Mouse (Mus musculus) gonadal fat pad, adult 2 months (tissue): ENCODE measurements at regions not wholly inside any gene's neighbourhood (a gene's known extent, or its start where the extent isn't known, plus 50 kb on each side); places are given as distances from the start of the nearest gene placed in this dataset.

ENCODE experiments used
- DNase-seq: peaks from one replicate; pipeline ENCODE4 v3.0.0-alpha.2; 2012; ENCODE audit warnings: low read depth

DNA sequence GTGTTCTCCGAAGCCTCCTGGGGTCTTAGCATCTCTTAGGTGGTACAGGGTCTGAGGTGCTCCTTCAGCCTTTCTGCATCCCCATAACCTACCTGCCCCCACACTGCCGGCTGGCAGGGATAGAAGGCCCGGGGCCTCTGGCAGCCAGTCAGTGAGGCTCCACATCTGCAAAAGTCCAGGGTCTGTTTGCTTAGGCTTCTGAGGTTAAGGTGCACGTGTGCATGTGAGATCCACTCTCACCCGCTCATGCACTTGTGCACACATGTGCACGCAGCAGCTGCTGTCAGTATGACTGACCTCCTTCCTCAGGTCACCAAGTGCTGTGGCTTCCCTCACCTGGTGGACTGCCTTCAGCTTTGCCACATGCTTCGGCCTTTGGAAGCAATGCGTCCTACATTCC is 75.3 kb upstream of the Bod1 start:
- no peak for DNase-seq

DNA sequence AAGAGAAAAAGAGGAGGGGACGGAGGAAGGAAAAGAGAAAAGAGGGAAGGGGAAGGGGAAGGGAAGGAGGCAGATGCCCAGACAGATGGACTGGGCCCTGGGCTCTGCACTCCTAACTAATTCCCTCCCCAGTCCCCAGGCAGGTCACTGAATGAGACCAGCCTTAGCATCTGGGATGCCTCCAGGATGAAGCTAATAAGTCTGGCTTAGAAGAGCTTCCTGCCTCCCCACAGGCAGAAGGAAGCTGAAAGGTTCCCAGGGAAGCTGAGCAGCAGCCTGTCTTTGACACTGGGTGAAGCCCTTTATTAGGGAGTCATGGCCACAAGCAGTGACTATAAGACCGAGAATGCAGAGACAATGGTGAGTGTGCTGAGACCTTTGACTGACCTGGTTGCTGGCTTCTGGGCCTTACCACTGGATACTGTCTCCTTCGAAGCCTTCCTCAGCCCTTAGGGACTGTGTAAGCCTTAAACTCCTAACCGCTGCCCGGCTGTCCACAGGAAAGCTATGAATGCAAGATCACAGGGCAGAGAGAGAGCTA is 76.7 kb upstream of the Bod1 start:
- no peak for DNase-seq

DNA sequence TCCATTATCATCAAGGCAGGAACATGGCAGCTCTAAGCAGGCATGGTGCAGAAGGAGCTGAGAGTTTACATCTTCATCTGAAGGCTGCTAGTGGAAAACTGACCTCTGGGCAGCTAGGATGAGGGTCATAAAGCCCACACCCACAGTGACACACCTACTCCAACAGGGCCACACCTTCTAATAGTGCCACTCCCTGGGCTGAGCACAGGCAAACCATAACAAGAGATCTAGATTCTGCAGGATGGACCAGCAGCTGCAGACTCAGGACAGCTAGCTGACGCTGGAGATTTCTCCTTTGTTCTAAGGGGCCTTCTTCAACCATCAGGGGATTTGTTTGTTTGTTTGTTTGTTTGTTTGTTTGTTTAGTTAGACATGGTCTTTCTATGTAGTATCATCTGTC is 79.6 kb upstream of the Bod1 start:
- DNase-seq: no peak

DNA sequence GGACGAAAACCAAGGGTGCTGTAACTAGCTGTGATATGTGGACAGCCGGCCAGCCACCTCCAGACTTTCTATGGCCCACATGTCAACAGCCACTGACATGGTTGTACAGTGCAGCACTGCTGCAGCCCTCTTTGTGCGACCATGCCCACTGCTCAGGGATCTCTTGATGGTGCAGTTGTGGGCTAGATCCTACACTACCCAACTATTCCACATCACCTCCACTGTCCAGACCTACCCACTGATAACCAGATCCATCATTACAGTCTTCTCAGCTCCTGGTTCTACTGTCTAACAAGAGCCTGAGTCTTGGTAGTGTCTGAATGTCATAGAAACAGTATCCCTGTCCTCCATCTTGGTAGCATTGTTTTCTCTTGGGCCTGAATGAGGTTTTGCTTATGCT is 81.5 kb upstream of the Bod1 start:
- DNase-seq: no peak

DNA sequence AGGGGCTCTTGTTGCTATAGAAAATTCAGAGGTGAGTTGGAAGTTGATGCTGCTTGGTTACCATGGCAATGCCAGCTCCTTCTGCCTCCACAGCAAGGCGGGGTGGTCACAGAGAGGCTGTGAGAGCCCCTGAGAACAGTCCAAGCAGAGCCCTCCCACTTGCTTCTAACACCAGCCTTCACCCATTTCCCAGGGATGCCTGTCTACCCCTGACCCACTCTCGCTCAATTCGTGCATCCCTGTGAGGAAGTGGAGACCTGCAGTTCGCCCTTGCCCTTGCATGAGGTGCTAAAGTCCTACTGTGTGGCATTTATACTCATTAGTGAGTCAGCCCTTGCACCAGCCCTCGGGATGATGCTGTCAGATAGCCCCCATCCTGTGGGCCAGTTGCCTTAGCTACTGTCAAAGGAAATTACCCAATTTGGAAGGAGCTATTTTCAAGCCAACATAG is 82.1 kb upstream of the Bod1 start:
- no peak for DNase-seq

DNA sequence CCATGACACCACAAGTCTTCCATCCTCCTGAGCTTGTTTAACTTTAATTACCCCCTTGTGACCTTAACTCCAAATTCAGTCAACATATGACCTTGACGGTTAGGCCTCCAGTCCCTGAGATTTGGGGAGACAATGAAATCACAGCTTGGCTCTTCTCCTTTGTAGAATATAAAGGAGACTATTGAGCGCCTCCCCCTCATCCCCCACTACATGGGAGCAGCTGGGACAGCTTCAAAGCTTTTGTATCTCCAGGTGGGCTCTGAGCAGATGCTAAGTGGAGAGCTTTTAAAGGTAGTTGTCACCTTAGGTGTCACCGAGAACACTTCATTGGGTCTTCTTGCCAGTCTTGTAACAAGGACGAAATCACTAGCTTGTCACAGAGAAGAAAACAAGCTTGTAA is 82.7 kb upstream of the Bod1 start:
- no peak for DNase-seq

DNA sequence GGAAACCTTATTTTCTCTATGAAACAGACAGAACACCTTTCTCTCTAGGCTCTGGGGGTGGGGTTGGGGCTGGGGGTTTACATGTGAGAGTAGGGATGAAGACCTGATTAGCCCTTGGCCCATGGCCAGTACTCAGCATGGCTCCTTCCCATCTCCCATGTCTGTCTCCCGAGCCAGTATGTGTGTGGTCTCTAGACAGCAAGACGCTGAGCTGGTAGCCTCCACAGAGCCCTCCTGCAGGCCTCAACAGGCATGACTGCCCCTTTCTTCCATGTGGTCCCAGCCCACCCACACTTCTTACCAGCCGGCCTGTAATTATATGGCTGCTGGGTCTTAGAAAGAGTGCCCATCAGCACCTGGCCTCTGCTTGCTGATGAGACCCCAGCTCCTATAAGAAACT is 84.2 kb upstream of the Bod1 start:
- no peak for DNase-seq

DNA sequence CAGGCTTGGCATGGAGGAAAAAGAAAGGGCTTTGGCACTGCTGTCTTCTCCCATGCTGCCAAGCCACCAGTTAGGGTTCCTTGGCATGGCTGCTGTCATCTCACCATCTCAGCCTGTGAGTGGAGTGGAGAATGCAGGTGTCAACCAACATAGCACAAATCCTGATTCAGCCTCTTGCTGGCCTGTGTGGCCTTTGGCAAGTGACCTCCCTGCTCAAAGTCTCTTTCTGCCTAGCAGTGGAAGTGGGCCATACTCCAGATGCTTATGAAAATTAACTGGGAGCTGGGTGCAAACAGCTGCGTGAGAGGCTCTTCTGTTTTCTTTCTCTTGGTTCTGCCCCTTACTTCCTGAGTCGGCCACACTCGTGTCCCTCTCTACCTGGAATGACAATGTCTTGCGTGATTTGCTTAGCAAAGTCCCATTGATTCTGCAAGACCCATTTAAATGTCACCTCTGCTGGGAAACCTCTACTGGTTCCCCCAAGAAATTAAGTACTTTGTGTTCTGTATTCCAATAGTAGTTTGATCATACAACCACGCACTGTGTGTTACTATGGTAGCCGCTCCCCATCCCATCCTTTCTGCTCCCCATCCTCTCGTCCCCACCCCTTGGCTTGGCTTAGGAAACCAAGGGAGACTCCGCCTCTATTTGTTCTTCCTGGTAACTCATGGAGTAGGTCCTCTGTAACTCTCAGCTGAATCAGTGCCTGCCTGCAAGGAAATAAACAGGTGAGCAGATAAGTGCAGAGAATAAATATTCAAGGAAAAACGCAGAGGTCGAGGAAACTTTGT is 84.9 kb upstream of the Bod1 start:
- no peak for DNase-seq

DNA sequence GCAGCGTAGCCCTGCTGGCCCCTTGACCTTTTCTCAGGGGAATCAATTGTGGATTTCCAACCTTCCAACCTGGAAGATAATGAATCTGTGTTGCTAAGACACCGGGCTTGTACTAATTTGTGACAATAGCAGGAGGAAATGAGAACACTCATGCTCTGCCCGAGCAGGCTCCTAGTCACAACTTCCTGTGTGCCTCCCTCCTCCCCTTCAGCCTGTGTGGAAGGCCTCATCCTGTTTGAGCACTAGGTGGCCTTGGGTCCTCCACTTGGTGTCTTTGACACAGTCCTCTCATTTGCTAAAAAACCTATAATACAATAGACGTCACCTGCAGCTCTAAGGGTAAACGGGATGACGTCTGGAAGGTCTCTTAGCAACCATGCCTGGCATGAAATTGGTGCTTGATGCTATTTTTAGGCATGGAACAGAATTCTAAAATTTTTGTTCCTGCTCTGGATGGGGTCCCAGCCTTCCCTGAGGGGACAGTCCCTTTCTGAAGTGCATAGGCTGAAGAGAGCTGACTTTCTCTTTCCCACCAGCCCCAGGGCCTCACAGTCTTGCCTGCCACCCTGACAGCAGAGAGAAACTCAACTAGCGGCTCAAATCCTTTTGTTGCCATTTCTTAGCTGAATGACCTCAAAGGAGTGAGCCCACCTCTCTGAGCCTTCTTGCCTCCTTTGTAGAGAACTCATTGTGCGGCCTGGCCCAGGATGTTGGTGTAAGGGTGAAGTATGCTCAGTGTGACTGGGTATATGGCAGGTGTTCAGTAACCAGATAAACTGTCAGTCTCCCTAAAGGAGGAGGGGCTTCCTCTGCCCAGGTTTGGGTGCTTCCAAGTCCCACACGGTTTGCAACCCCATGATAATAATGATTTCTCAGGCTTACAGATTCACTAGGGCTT is 88.4 kb upstream of the Bod1 start:
- DNase-seq: no peak

DNA sequence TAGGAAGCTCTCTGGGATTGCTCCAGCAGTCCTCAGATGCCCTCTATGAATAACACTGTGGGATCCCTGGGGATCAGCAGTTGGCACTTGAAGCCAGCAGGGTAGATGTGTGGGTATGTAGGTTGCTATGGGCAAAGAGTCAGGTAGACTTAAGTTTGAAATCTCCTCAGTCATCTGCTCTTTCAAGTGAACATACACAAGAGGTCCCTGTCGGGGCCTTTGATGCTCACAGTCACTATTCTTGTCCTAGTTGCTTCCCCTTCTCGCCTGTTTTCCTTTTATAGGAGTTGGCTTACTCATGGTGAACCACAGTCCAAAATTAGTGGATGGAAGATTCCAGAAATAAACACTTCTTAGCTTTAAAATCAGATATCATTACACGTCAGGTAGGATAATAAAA is 92.2 kb upstream of the Bod1 start:
- no peak for DNase-seq

DNA sequence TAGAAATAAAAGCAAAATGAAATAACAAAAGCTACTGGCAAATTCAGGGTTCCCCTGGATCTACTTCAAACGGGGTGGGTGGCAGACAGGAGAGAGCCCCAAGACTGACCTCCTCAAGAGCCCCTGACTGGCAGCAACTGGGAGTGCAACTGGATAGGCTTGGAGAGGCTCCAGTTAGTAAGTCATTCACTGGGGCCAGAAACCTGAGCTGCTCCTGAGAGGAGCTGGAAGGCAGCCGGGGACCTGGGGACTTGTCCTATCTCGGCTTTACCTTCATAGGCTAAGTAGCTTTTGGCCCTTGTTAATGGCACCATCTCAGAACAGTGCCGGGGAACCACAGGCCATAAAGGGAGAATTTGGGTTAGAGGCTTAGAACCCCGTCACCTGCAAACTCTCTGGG is 94.6 kb upstream of the Bod1 start:
- no peak for DNase-seq

DNA sequence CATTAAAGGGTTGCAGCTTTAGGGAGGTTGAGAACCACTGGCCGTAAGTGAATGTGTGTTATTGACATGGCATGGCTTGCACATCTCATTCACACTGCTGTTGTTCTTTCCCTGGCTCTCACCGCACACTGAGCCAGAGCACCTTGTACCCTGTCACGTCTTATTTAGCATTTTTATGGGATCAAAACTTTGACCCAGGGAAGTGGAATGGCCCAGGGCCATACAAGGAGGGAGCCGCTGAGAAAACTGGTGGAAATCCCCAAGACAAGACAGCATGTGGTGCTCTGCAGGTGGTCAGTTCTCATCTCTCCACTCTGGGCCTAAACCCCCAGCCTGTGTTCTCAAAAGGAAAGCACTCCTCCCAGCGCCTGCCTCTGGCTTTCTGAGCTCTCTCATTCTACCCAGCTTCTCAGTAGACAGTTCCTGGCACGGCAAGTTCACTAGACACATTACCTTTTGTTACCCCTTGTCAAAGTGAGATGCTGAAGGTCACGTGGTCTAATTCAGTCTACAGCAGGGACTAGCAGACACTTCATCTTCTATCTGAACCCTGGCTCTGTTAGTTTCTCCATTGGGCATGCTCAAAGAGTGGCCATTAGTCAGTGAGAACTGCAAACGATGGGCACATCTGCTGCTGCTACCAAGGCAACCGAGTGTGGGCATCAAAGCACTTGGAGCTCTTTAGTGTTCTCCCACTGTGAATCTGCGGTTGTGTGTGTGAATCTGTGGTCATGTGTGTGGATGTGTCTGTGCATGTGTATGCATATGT is 96.2 kb upstream of the Bod1 start:
- DNase-seq: no peak

DNA sequence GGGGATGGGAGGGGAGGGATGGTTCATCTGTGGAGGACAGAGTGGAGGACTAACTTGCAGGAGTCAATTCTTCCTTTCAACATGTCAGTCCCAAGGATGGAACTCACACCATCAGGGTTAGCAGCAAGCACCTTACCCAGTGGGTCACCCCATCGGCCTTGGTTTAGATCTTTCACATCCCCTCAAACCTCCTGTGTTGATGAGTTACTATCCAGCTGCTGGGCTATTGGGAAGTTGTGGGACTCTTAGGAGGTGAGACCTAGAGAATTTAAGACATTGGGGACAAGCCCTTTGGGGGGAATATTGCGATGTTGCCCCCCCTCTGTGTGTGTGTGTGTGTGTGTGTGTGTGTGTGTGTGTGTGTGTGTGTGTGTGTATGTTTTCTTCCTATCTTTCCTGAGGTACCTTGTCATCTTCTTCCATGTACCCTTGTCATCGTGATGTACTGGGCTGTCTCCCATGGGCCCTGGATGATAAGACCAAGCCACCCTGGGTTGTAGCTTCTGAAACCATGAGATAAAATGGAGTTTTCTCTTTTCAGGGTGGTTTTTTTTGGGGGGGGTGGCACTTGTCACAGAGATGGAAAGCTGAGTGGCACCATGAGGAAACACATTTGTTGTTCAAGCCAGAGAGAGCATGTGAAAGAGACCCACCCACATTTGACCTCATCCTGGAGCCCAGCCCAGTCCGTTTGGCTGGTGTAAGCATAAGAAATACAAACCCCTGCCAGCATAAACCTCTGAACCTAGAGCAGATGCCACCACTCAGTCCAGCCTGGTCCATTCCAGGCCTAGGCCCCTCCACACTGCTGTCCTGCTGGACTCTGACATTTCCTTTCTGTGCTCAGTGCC is 98.3 kb upstream of the Bod1 start:
- DNase-seq: no peak

DNA sequence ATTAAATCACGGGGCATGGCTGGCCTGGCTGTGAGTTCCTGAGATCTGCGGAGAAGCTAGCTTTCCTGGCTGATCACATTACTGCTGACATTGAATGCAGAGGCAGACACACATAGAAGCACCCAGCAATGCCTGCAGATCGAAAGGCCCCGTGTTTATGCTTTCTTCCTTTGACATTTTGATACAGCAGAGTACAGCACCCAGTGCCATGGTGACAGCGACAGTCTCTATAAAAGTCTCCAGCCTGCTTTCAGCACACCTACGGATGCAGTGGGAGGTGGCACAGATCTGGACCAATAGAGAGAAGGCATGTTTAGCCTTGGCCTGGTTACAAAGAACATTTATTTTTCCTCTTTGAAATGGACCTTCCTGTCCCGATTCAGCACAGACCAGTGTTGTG is 99.2 kb upstream of the Bod1 start:
- DNase-seq: no peak

DNA sequence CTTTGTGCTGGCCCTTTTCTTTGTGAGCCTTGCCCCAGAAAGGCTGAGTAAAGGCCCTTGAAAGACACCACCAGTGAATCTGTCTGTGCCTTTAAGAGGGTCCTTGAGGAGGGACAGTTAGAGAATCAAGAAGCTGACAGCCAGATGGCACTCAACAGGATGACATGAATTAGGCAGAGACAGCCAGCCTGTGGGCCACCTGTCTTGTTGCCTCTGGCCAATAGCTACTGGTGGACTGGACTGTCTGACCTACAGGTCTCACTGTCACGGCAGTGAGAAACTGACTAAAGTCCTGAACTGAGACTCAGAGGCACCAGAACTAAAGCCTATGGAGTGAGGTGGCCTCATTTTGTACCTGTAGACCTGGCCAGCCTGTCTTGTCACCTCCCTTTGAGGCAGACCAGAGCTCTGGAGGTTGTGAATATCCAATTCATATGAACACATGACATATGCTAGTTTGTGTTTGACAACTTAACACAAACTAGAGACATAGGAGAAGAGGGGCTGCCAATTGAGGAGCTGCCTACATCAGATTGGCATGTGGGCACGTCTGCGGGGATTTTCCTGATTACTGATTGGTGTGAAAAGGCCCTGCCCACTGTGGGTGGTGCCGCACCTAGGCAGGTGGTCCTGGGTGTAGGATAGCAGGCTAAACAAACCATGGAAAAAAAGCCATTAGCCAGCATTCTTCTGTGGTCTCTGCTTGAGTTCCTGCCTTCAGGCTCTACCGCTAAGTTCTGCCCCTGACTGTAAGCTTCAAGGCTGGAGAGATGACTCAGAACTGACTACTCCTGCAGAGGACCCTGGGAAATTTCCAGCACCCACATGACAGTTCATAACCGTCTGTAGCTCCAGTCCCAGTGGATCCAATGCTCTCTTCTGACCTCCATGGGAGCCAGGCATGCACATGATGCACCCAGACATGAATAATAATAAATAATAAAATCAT is 100.1 kb upstream of the Bod1 start:
- DNase-seq: no peak

DNA sequence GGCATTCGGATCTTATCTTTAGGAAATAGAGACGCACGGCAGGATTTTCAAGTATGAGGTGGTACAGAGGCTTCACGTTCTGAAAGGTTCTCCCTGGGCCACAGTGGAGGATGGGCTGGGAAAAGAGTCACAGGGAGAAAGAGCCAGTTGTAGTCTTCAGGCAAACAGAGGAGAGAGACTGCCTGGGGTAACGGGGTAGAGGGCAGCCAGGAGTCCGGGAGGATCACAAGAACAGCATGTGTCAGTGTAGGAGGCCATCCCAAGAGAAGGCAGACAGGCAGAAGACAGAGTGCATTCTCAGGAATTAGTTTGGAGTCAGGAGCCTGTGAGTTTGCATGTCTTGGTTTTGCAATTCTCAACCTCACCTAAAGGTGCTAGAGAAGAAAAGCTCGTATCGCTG is 94.5 kb upstream of the Cpeb4 start:
- DNase-seq: no peak

DNA sequence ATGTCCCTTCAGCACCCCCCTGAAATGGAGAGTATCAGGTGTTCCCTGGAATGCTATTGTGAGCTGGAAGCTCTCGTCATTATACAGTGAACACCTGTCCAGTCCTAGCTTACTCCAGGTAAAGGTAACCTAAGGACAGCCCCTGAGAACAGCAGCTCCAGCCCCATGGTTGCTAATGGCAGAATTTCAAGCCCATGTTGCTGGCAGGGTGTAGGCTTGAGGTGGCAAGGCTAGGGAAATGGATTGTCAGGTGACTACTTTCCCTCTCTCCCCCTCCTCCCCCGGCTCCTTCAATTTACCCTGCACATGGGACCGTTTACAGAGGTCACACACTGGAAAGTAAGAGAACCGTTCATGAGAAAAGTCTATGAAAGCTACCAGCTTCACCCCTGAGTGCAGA is 93.2 kb upstream of the Cpeb4 start:
- no peak for DNase-seq

DNA sequence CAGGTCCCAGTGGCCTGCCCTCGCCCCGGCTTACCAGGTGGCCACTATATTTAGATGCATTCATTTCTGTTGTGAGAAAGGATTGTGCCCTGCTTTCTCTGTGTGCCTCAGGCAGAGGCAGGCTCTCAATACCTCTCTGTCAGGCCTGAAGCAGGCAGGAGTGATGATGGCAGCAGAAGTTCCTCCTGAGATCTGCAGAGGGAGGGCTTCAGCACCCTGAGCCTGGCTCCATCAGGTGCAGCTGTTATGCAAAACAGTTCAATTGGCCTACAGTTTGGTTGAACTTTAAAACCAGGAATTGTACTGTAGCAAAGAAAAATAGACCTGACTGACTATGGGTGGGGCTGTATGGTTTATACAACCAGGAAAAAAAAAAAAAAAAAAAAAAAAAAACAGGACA is 92.7 kb upstream of the Cpeb4 start:
- no peak for DNase-seq

DNA sequence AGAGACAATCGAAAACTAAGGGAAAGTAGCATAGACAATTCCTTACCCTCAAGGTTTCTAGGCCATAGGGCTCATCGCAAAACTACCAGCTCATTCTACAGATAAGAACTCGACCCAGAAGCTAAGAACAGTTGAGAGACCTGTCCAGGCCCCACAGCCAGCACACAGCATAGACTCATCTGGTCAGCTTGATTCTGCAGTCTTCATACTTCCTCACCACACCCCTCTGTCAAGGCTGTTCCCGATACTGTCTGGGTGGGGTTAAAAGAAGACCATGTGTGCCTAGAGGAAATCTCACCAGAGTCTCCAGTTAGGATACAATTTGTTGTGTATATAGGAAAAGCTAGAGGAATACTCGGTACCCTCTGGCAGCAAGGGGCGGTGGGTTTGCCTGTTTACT is 91.0 kb upstream of the Cpeb4 start:
- DNase-seq: no peak

DNA sequence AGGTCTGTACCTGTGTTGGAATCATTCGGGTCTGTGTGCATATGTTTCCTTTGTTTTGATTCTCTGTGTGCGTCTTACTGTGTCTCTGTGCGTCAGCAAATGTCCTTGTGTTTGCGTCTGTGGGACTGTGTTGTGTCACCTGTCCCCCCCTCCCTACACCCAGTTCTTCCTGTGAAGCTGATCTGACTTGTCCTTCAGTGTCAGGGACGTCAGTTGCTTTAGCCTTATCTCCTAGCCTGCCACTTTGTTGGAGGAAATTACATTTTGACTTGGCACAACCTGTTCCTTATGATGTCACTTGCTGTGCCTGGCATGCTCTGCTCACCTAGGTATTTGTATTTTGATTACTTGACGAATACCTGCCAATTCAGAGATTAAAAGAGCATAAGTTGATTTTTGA is 90.4 kb upstream of the Cpeb4 start:
- no peak for DNase-seq
